Mouse (Mus musculus): ENCODE data around the gene Kazn.

Kazn gene

DNA sequence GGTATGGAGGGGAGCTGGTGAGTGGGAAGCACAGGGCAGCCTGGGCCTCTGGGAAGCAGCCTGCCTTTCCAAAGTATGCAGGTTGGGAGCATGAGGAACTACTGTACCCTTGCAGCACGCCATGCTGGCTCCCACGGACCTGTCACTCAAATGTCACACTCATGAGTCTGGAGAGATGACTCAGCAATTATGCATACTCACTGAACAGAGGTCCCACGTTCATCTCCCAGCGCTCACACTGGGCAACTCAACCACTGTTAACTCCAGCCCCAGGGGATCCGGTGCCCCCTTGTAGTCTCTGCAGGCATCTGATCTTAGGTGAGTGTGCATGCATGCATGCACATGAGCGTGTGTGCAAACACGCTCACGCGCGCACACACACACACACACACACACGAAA lies 184.6 kb downstream of the Kazn start:
- DNase-seq (ENCODE audit: low spot score in 2 of 2) = no peak

DNA sequence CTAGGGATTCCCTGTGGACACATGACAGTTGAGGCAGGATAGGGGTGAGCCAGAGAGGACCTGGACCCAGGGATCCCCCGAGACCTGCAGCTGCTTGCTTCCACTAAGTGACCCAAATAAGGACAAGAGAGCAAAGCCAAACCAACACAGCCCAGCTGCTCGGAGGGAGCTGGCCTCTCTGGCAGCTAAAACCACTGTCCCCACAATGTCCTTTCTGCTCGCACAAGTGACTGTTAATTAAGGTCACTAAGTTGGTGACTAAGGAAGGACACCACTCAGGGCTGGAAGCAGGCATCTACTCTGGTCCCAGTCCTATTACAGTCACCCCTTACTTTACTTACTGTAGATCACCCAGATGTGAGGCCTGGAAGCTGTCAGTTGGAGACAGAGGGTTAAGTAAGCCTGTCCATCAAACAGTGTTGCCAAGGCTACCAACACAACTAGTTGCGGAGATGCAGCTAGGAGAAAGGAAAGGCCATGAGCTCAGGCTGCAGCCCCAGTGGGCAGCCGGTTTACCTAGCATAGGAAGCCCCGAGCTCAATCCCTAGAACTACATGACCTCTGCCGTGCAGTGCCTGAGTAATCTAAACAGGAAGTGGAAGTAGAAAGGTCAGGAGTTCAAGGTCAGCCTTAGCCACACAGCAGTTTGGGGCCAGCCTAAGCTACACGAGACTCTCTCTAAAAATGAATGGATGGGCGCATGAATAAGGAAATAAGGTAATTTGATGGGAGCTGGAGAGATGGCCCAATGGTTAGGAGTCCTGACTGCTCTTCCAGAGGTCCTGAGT lies 185.3 kb downstream of the Kazn start:
- no peak for DNase-seq (ENCODE audit: low spot score in 2 of 2)

DNA sequence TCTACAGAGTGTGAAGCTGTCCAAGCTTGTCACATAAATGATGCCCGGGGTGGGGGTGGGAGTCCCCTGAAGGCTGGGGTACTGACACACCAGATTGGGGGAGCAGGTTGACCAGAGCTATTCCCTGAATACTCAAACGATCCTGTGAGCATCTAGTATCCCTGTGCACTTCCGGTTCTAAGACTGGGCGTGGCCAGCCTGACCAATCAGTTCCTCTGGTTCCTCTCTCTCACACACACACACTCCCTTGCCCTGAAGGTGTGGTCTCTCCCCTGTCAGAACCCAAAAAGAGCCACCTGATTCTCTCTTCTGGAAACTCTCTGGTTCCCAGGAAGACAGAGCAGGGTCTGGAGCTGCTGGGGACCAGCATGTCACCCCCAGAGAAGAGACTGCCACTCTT lies 185.9 kb downstream of the Kazn start:
- DNase-seq (ENCODE audit: low spot score in 2 of 2) = no peak

DNA sequence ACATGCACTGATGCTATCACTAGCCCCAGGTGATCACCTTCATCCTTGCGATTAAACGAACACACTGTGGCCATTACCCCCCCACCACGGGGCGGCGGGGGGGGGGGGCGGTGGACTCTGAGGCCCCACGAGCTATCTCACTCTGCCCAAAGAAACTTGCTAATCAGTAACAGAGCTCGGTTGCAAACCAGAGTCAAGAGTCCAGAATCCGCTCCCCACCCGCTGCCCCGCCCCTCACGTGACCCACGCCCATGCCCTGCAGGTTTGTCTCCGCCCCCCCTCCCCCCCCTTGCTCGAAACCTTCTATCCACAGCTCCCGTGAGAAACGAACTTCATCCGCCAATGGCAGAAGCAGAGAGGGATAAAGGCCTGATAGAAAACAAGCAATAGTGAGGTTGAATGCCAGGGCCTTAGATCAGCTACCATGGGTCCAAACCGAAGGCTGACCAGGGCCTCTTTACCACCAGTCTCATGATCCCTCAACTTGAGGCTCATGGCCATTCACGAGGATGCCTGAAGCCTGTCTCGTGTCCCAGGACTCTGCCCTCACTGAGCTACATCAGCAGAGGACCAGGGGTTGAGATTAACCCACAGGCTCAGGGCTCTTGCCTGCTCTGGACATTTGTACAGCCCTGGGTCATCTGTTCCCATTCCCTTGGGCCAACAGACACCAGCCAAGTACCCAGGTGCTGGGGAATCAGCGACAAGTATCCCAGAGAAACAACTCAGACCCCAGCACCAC lies 186.6 kb downstream of the Kazn start:
- no peak for DNase-seq (ENCODE audit: low spot score in 2 of 2)
